Mouse (Mus musculus): ENCODE results near the gene Exoc3l.

DNA sequence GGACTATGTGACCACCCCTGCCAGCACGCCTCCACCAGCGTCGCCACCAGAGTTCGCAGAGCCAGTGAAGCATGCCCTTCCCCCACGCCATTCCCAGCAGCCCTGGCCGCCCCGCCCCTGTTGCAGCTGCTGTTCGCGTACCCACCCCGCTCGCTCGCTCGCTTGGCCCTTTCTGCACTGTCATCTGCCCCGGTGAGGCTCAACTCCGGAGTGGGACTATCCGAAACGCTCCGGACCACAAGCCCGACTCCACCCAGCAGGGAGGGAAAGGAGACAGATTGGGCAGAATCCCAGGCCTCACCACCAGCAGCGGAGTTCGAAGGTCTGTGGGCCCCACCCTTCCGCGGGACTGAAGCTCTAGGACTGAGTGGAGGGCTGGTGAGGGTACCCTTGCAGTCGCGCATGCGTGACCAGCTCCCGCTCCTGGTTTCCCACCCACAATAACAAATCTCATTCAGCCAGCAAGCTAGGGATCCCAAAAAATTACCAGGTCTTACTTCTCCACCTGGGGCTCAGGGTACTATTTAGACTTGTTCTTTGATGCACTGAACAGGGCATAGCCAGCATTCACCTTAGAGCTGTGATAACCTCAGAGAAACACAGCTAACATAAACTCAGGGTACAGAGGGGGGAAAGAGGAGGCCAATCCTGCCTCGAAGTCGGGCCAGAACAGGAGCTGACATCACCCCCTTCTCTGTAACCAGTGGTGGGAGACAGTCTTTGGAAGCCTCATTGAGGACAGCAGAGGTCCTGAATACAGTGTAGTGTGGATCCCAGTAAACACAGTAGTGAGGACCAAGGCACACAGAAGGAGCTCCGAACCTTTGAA is 19.4 kb downstream of the Exoc3l start:
- TF ChIP-seq CTCF (IDR thresholded peaks at IDR 0.05; ENCODE audit: low read depth, low read length): no peak
- TF ChIP-seq POLR2A (IDR thresholded peaks at IDR 0.05; ENCODE audit: borderline replicate concordance, low read depth, low read length): no peak
